Mouse (Mus musculus) hindbrain, embryonic 13.5 days (tissue): ENCODE data around the gene AU040320. TPM values are rescaled to one million over a fixed set of nuclear protein-coding genes. Genes with fewer than 3 reads are reported as not detected.

ENCODE experiments used
- ATAC-seq: fragments of 200-750 bp; cut with Nextera tagmentation; 2 replicates; pipeline ENCODE4 v1.8.0; 2017; ENCODE audit warnings: moderate TSS enrichment; ENCODE audit not compliant: low FRiP score
- H3K27ac ChIP-seq: fragments of 300-500 bp; sonication (generic); 2 replicates; pipeline ENCODE4 v1.5.1; 2015; ENCODE audit warnings: inconsistent platforms, mild to moderate bottlenecking, moderate library complexity
- H3K27me3 ChIP-seq: fragments of 300-500 bp; sonication (generic); 2 replicates; pipeline ENCODE4 v1.6.1; 2015; ENCODE audit warnings: mild to moderate bottlenecking, inconsistent platforms
- H3K36me3 ChIP-seq: fragments of 300-500 bp; sonication (generic); 2 replicates; pipeline ENCODE4 v1.6.1; 2015; ENCODE audit warnings: mild to moderate bottlenecking, inconsistent platforms
- H3K4me1 ChIP-seq: fragments of 300-500 bp; sonication (generic); replicated peaks from 2 replicates; pipeline ENCODE4 v1.6.1; 2015; ENCODE audit warnings: inconsistent platforms
- H3K4me2 ChIP-seq: fragments of 300-500 bp; sonication (generic); 2 replicates; pipeline ENCODE4 v1.6.1; 2015; ENCODE audit warnings: inconsistent platforms, mild to moderate bottlenecking, moderate library complexity
- H3K4me3 ChIP-seq: fragments of 300-500 bp; sonication (generic); 2 replicates; pipeline ENCODE4 v1.5.1; 2015; ENCODE audit warnings: mild to moderate bottlenecking, inconsistent platforms
- H3K9ac ChIP-seq: fragments of 300-500 bp; sonication (generic); 2 replicates; pipeline ENCODE4 v1.6.1; 2015; ENCODE audit warnings: mild to moderate bottlenecking, inconsistent platforms
- H3K9me3 ChIP-seq: fragments of 300-500 bp; sonication (generic); 2 replicates; pipeline ENCODE4 v1.6.1; 2016; ENCODE audit warnings: inconsistent platforms
- WGBS: fragments of 180-500 bp; shearing (Covaris S2); methylation state at CpG from one replicate; pipeline ENCODE4 v1.1.7; 2015; 5-methylcytosine and 5-hydroxymethylcytosine counted together
- polyA plus RNA-seq: library from polyadenylated mRNA; unstranded; fragments of >200 nt; fragmentation: Nextera tagmentation; extraction: Ambion mirVana; gene quantifications from 2 replicates; pipeline ENCODE4 v1.2.1, GENCODE M21; 2015

Gene AU040320
- polyA plus RNA-seq, 1 experiment from 2014 or later: 40.3 TPM

DNA sequence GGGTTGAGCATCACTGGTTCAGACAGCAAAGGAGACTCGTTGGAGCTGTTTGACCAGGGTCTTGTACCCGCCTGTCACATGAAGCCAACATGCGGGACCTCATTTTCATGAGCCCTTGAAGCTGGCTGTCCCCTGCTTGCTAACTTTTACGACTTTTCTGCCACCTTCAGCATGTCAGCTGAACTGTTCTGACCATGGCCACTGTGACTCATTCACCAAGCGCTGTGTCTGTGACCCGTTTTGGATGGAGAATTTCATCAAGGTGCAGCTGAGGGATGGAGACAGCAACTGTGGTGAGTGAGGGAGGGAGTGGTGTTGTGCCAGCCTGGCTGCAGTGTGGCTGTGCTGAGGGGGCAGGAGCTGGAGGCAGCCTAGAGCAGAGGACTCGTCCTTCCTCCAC lies 93.6 kb downstream of the AU040320 start:
- no peak overlapping the region for H3K4me2 ChIP-seq
- peaks cover 88% of the 10 kb centered on the region for H3K36me3 ChIP-seq
- WGBS: 76% methylated on average over 7 of the region's 7 CpGs
- H3K9ac ChIP-seq: 0 out of 2 replicates have a peak overlapping the region, but pooled peaks have one; percentile 35
- no peak overlapping the region for H3K27ac ChIP-seq
- H3K4me1 ChIP-seq: peaks cover 3% of the 10 kb centered on the region; the same call in 1 of the 2 replicates
- no peaks in the 10 kb centered on the region for H3K9me3 ChIP-seq
- H3K27me3 ChIP-seq: no peaks in the 10 kb centered on the region
- no peak overlapping the region for H3K4me3 ChIP-seq
- ATAC-seq: no peak

DNA sequence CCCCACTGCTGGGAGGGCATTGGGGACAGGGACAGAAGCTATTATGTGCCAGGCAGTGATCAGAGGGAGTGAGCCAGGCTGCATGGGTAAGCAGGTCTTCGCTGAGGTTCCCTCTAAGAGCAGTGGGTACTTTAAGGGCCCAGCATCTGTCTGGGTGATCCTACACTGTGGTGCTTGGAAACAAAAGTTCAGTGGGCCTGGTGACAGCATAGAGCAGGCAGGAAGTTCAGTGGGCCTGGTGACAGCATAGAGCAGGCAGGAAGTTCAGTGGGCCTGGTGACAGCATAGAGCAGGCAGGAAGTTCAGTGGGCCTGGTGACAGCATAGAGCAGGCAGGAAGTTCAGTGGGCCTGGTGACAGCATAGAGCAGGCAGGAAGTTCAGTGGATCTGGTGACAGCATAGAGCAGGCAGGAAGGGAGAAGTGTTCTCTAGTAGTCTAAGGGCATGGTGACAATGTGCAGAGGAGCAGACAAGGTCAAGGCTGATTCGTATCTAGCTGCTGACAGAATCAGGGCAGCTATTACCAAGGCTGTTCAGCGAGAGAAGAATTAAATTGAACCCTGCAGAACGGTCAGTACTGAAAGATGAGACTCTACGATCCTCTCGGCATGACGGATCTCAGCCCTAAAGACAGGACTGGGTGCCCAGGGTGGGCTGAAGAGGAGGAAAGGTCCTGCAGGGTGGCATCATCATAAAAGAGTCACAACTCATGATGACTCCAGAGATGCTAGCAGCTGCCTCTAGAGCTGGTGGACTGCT lies 96.9 kb downstream of the AU040320 start:
- Histone ChIP-seq H3K4me1 (peaks cover 3% of the 10 kb centered on the region; the same call in 1 of the 2 replicates), H3K9me3 (no peaks in the 10 kb centered on the region), H3K27me3 (no peaks in the 10 kb centered on the region), H3K9ac (no peak overlapping the region), H3K27ac (peak overlapping the region; percentile 8; the same call in 1 of the 2 replicates), H3K4me2 (no peak overlapping the region), H3K4me3 (no peak overlapping the region), H3K36me3 (peaks cover 80% of the 10 kb centered on the region)
- ATAC-seq: no peak
- WGBS: 82% methylated on average over 7 of the region's 7 CpGs

DNA sequence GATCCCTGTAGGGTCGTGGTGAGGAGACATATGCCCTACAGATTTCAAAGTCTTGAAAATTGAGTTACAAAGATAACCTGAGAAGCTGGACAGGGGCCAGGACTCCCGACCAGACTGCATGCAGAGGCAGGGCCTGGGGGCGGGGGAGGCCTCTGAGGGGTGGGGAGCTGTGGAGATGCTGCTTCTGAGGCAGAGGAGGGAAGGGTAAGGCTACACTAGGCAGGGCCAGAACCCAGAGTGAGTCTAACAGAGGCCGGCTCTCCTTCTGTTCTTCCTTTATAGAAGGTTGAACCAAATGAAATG lies 97.4 kb downstream of the AU040320 start:
- H3K27me3 ChIP-seq: no peaks in the 10 kb centered on the region
- no peak overlapping the region for H3K4me2 ChIP-seq
- WGBS: 73% methylated on average over 4 of the region's 4 CpGs
- H3K9ac ChIP-seq: no peak overlapping the region
- H3K9me3 ChIP-seq: no peaks in the 10 kb centered on the region
- peak overlapping the region; percentile 8; the same call in 1 of the 2 replicates for H3K27ac ChIP-seq
- H3K4me3 ChIP-seq: no peak overlapping the region
- peaks cover 77% of the 10 kb centered on the region for H3K36me3 ChIP-seq
- H3K4me1 ChIP-seq: peaks cover 3% of the 10 kb centered on the region; the same call in 1 of the 2 replicates
- ATAC-seq: no peak

DNA sequence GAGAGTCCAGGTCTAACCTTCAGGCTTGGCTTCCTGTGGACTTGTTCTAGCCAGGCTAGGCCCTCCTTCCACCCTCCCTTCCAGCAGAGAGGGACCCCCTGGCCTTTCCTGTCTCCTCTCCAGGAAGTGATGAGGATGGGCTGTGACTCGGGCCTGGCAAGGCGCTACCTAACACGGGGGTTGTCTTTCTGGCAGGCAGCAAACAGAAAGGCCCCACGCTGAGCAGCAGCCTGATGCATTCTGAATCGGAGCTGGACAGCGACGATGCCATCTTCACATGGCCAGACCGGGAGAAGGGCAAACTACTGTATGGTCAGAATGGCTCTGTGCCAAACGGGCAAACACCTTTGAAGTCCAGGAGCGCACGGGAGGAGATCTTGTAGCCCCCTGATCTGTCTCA lies 99.6 kb downstream of the AU040320 start:
- peaks cover 62% of the 10 kb centered on the region for H3K36me3 ChIP-seq
- H3K27me3 ChIP-seq: no peaks in the 10 kb centered on the region
- ATAC-seq: no peak
- no peaks in the 10 kb centered on the region for H3K4me1 ChIP-seq
- no peak overlapping the region for H3K4me3 ChIP-seq
- no peak overlapping the region for H3K9ac ChIP-seq
- 77% methylated on average over 11 of the region's 11 CpGs for WGBS
- no peak overlapping the region for H3K27ac ChIP-seq
- no peaks in the 10 kb centered on the region for H3K9me3 ChIP-seq
- H3K4me2 ChIP-seq: no peak overlapping the region

DNA sequence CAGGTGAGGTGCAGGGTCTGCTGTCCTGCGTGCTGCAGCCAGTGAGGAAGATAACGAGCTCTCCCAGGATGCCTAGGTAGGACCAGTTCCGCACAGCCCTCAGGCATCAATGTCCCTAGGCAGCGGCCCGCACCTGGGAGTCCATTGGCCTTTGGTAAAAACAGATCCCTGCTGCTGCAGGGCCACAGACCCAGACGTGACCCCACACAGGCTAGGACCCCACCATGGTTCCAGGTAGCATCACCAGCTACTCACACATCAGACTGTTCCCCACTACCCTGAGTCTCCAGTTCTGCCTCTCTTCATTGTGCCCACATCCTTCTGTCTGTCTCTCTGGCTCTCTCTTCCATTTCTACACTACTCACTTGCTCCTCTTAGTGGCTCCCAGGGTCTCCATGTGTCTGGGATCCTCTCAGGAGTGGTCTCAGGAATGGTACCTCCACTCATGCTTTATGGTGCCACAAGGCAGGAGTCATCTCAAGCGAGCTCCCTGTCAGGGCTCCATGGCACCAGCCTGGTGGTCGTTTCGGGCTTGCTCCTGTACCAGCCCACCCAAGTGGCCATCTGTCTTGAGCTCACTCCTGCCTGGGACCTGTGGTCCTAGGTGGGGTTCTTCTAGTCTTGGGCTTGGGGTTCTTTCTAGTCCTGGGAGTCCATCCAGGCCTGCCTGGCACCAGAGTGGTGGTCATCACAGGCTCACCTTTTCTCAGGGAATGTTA lies 107.1 kb downstream of the AU040320 start:
- no peak for ATAC-seq
- 90% methylated on average over 9 of the region's 9 CpGs for WGBS
- Histone ChIP-seq H3K4me3 (no peak overlapping the region), H3K9ac (no peak overlapping the region), H3K27ac (no peak overlapping the region), H3K4me2 (no peak overlapping the region), H3K9me3 (no peaks in the 10 kb centered on the region), H3K27me3 (no peaks in the 10 kb centered on the region), H3K4me1 (no peaks in the 10 kb centered on the region), H3K36me3 (peaks cover 45% of the 10 kb centered on the region)

DNA sequence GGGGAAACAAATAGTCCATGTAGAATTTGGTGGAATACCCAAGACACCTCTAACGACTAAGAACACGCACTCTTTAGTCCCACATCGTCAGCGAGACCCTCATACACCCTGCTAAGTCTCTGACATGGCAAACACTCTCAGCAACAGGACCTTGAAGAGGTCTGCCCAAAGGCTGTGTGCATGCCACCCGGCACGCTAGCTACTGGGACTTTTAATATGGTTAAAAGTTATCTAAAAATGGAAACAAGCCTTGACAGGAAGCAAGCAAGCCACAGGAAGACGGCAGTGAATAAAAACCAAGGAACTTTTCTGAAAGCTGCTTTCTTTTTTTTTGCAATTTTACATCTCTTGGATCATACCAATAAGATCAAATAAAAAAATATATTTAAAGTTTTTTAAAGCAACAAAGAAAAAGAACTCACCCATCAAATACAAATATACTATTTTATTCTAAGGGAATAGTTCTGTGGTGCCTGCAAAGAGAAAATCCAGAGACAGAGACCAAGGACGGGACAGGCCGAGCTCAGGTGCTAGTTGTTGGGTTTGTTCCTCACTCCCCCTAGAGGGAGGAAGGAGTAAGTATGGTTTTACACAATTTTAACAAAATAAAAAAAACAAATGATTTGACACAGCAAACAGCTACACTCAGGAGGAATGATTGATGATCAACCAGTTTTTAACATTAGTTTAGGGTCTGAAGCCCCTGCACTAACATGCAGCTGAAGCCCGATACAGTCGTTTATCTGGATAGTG lies 108.3 kb downstream of the AU040320 start:
- H3K4me3 ChIP-seq: no peak overlapping the region
- H3K27me3 ChIP-seq: no peaks in the 10 kb centered on the region
- ATAC-seq: no peak
- no peaks in the 10 kb centered on the region for H3K4me1 ChIP-seq
- H3K4me2 ChIP-seq: no peak overlapping the region
- H3K9ac ChIP-seq: no peak overlapping the region
- 87% methylated on average over 11 of the region's 11 CpGs for WGBS
- no peaks in the 10 kb centered on the region for H3K9me3 ChIP-seq
- no peak overlapping the region for H3K27ac ChIP-seq
- H3K36me3 ChIP-seq: peaks cover 54% of the 10 kb centered on the region

DNA sequence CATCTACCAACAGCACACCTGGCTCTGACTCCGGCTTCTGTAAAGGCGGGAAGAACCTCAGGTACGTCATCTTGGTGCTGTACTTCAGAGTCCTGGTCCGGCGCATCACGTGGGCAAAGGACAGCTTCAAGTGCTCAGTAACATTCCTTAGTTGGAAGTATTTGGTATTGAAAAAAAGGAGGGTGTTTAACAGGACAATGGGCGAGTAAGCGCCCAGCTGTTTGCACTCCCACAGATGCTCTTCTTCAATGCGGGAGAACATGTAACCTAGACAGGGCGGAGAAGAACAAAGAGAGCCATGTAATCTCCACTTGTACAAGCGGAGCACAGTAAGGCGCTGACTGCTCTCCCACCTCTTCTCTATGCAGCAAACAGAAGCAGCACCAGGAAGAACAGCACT lies 115.4 kb downstream of the AU040320 start:
- WGBS: 91% methylated on average over 12 of the region's 12 CpGs
- Histone ChIP-seq H3K4me3 (no peak overlapping the region), H3K9me3 (no peaks in the 10 kb centered on the region), H3K9ac (no peak overlapping the region), H3K4me2 (no peak overlapping the region), H3K27me3 (no peaks in the 10 kb centered on the region), H3K36me3 (peaks cover 62% of the 10 kb centered on the region), H3K27ac (no peak overlapping the region), H3K4me1 (no peaks in the 10 kb centered on the region)
- no peak for ATAC-seq

DNA sequence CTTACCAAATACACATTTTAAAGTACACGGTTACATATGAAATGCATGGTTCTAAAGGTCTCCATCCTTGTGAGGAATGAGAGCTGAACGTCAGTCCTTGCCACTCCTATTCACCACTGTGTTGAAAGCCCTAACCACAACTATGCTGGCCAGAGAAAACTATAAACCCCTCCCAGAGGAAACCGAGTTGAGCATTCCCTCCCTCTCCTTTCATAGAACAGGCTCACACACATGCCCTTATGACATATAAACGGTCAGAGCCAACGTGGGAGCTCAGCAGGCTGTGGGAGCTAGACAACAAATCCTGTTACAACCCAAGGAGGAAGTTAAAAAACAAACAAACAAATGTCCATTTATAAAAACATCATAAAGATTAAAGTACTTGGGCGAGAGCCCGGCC lies 119.4 kb downstream of the AU040320 start:
- H3K27ac ChIP-seq: no peak overlapping the region
- peaks cover 59% of the 10 kb centered on the region for H3K36me3 ChIP-seq
- no peak overlapping the region for H3K4me3 ChIP-seq
- no peak overlapping the region for H3K4me2 ChIP-seq
- no peak overlapping the region for H3K9ac ChIP-seq
- 78% methylated on average over 7 of the region's 7 CpGs for WGBS
- no peaks in the 10 kb centered on the region for H3K27me3 ChIP-seq
- H3K9me3 ChIP-seq: no peaks in the 10 kb centered on the region
- H3K4me1 ChIP-seq: no peaks in the 10 kb centered on the region
- ATAC-seq: no peak

DNA sequence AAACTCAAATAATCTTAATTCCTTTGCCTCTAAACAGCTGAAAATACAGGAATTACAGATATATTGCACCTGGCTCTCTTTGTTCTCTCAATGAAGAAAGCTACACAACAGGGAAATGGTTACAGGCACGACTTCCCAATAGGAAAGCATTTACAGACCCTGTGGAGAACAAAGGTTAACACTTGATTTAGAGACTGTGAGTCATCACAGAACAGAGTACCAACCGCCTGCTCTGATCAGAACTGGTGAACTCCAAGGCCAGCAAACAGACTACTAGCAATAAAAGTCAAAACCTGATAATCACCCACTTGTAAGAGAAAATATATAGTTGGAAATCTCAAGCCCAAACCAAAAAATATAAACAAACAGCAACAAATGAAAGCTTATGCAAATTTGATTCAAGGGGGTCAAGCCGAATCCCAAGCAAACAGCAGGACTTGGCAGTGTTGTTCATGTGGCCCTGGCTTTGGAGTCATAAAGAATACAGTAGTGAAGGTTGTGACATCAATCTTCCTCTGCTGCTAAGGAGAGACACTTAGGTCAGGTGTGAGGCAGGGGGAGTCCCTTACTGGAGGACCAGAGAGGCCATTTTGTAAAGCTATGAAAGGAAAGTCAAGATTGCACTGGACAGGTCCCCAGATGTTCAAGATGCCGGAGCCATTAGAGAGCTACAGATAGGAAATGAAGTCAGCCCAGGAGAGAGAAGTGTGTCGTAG lies 126.4 kb downstream of the AU040320 start:
- H3K27me3 ChIP-seq: no peaks in the 10 kb centered on the region
- H3K4me1 ChIP-seq: no peaks in the 10 kb centered on the region
- no peak for ATAC-seq
- no peaks in the 10 kb centered on the region for H3K9me3 ChIP-seq
- 93% methylated on average over 5 of the region's 5 CpGs for WGBS
- peaks cover 60% of the 10 kb centered on the region for H3K36me3 ChIP-seq
- no peak overlapping the region for H3K27ac ChIP-seq
- no peak overlapping the region for H3K4me3 ChIP-seq
- no peak overlapping the region for H3K9ac ChIP-seq
- H3K4me2 ChIP-seq: no peak overlapping the region

DNA sequence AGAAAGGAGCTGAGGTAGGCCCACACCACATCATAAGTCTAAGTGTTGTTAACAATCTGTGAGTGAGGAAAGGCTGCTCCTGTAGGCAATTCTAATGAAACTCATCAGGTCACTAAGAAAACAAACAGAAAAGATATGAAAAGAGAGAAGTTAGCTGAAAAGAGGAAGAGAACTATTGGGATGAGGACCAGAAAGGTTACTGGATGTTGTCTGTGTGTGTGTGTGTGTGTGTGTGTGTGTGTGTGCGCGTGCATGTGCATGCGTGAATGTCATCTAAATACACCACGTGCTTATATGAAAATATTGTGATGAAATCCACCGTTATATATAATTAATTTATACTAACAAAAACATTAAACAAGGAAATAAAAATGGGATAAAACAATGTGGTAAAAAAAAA lies 130.3 kb downstream of the AU040320 start:
- H3K4me1 ChIP-seq: no peaks in the 10 kb centered on the region
- H3K27me3 ChIP-seq: no peaks in the 10 kb centered on the region
- H3K4me2 ChIP-seq: no peak overlapping the region
- H3K4me3 ChIP-seq: no peak overlapping the region
- no peak overlapping the region for H3K27ac ChIP-seq
- 98% methylated on average over 5 of the region's 5 CpGs for WGBS
- no peak for ATAC-seq
- H3K9ac ChIP-seq: no peak overlapping the region
- peaks cover 50% of the 10 kb centered on the region for H3K36me3 ChIP-seq
- no peaks in the 10 kb centered on the region for H3K9me3 ChIP-seq

DNA sequence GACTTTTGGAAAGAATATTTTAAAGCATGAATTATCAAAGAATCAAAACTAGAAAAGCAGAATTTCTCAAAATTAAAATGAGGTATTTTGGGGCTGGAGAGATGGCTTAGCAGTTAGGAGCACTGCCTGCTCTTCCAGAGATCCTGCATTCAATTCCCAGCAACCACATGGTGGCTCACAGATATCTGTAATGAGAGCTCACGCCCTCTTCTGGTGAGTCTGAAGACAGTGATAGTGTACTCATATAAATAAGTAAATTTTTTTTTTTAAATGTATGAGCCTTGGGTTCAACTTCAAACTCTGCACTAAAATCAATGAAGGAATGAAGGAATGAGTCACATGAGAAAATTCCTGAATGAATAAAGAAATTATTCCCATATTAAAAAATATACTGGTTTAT lies 132.6 kb downstream of the AU040320 start:
- no peak overlapping the region for H3K4me2 ChIP-seq
- WGBS: 51% methylated on average over 1 of the region's 1 CpGs
- H3K36me3 ChIP-seq: peaks cover 55% of the 10 kb centered on the region
- H3K27ac ChIP-seq: no peak overlapping the region
- no peaks in the 10 kb centered on the region for H3K4me1 ChIP-seq
- ATAC-seq: no peak
- H3K9me3 ChIP-seq: no peaks in the 10 kb centered on the region
- no peaks in the 10 kb centered on the region for H3K27me3 ChIP-seq
- H3K4me3 ChIP-seq: no peak overlapping the region
- H3K9ac ChIP-seq: no peak overlapping the region

DNA sequence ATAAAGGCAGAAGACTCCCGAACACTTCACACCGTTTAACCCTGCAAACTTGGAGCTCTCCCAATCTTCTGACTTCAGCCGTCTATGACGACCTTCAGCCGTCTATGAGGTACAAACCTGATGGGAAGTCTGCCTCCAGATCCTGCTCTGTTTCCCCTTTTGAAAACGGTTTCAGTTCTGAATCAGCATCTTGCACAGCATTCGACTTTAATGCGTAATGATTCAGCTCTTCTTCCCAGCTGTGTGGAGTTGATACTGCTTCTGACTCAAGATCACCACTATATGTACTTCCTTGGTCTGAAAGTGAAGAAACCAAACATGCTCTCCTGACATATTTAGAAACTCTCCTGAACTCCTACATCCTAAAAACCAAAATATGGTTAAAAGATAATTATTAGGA lies 136.5 kb downstream of the AU040320 start:
- Histone ChIP-seq H3K4me2 (no peak overlapping the region), H3K27ac (no peak overlapping the region), H3K27me3 (no peaks in the 10 kb centered on the region), H3K36me3 (peaks cover 61% of the 10 kb centered on the region), H3K4me1 (no peaks in the 10 kb centered on the region), H3K9ac (no peak overlapping the region), H3K9me3 (no peaks in the 10 kb centered on the region), H3K4me3 (no peak overlapping the region)
- no peak for ATAC-seq
- WGBS: 94% methylated on average over 8 of the region's 8 CpGs
